Mouse (Mus musculus) granulocyte monocyte progenitor cell, adult 5-6 weeks (primary cell): Measurements from ENCODE around the gene Ppp4r4. TPM values are rescaled to one million over a fixed set of nuclear protein-coding genes. Genes with fewer than 3 reads are reported as not detected.
"Not testable (repeated sequence)": the region's sequence is repeated elsewhere in the genome, so short reads cannot be mapped to it uniquely, and the experiment has no call there.

Source experiments
- ATAC-seq: replicated peaks from 2 replicates; pipeline ENCODE4 v1.8.0; 2016; ENCODE audit warnings: mild to moderate bottlenecking, moderate TSS enrichment, inconsistent platforms; ENCODE audit not compliant: poor library complexity, severe bottlenecking
- total RNA-seq, 2 experiments: library from RNA; stranded (forward) in 1 of 2; stranded (reverse) in 1 of 2; fragments of 200-712, 200-1000 nt in 1 of 2; fragments of >200 nt in 1 of 2; fragmentation: Nextera tagmentation in 1 of 2; gene quantifications; 2 replicates each; pipeline ENCODE4 v1.2.3; 2014 to 2017

Gene Ppp4r4
- total RNA-seq, 2 experiments from 2014 or later: 0.43 TPM; not detected in 1

GRCm38 (mm10) chr12:103616860-103617261, 84.8 kb downstream of the Ppp4r4 start:
- ATAC-seq: peak; percentile 69

DNA sequence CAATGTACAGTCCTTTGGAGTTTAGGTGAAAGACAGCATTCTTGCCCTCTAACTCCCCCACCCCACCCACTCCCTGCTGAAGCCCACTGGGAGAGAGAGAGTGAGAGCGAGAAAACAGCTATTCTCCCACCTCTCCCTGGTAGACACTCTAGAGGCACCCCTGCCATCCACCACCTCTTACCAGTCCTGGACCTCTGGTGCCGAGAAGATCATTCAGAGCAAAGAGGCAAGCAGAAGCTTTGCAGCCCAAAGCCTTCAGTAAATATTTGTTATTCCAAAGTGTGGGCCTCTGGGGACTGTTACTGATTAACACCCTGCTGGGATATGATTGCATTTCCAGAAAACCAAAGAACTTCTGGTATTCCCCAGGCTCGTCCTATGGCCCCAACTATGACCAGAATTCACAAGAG, 99.1 kb downstream of the Ppp4r4 start, which contains the start of gene Serpina10:
Gene Serpina10 (minus strand): TSS at position 242 of the 410 bp plus-strand sequence.
- ATAC-seq: no peak

- no peak for ATAC-seq
Observed at GRCm38 (mm10) chr12:103634430-103634829, 102.3 kb downstream of the Ppp4r4 start.

DNA sequence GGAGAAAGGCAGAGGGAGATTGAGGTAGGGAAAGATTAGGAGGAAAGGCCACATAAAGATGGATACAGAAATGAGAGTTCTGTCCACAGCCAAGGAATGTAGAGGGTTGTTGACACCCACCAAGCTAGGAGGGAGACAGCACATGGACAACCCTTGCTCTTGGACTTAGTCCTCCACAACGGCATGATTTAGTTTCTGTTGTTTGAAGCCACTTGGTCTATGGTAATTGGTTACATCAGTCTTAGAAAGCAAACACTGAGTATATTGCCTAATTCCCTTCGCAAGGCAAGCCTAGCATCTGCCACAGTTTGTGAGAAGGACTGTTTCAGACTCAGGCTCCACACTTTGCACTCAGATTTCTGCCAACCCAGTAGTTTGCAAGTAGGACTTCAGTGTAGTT, 103.8 kb downstream of the Ppp4r4 start:
- no peak for ATAC-seq

DNA sequence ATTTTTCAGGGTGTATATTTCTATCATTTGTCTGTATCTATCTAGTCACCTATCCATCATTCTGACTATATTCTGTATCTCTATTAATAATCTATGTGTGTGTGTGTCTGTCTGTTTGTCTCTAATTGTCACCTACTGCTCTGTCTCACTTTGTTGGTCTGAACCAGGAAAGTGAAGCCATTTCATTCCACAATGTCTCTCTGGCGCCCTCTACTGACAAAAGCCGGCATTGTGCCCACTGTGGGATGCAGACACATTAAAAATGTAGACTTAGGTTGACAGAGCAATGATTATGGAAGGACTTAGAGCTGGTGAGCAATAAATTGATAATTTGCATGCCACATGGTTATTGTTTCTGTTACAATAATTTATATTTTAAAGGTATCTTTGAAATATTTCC, 111.3 kb downstream of the Ppp4r4 start:
- ATAC-seq: peak; percentile 68

DNA sequence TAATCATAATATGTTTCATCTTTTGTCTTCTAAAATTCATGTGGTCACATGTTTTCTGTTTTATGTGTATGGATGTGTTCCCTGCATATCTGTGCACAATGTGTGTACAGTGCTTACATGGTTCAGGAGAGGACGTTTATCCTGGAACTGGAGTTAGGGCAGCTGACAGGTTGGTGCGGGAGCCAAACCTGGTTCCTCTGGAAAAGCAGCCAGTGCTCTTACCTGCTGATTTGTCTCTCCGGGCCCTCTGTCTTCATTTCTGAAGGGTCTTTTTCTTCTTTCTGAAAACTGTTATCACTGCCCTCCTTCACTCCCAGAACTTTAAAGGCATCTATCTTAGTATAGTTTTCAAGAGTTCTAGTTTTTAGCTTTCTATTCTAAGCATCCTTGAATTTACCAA, 111.7 kb downstream of the Ppp4r4 start:
- ATAC-seq: no peak

DNA sequence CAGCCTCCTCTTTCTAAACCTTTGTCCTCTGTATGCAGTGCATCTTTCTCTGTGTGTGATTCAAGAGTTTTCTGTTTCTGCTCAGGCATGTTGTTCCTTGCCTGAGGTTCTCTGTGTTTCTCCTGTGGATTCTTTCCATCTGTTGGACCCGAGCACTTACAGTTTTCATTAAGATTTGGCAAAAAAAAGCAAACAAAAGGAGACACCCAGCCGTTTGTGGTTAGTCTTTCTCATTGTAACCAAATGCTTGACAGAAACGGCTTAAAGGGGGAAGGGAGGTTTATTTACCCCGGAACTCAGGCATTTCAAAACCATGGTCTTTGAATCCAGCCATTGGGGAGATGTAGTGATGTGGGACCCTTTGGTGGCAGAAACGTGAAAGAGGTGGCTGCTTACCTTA, 112.5 kb downstream of the Ppp4r4 start:
- no peak for ATAC-seq

- ATAC-seq: no peak
Observed at GRCm38 (mm10) chr12:103646314-103646713, 114.2 kb downstream of the Ppp4r4 start.

DNA sequence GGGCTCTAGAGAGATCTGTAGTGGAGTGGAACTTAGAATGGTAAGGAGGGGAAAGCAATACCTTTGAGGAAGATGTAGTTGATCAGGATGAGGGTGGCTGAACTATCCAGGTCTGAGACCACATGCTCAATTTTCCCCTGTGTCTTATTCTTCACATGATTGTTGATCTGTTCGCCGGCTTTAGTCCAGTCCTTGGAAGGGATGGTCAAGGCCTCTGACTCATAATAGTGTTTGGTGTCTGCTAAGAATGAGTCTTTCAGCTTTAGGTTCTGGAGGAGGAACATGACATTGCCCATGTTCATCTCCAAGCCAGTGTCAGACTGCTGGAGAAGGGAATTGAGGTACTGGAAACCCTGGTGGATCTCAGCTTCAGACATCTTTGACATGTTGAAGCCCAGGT, 121.8 kb downstream of the Ppp4r4 start:
- ATAC-seq: no peak

- ATAC-seq: no peak
Observed at GRCm38 (mm10) chr12:103655123-103656044, 123.3 kb downstream of the Ppp4r4 start.

DNA sequence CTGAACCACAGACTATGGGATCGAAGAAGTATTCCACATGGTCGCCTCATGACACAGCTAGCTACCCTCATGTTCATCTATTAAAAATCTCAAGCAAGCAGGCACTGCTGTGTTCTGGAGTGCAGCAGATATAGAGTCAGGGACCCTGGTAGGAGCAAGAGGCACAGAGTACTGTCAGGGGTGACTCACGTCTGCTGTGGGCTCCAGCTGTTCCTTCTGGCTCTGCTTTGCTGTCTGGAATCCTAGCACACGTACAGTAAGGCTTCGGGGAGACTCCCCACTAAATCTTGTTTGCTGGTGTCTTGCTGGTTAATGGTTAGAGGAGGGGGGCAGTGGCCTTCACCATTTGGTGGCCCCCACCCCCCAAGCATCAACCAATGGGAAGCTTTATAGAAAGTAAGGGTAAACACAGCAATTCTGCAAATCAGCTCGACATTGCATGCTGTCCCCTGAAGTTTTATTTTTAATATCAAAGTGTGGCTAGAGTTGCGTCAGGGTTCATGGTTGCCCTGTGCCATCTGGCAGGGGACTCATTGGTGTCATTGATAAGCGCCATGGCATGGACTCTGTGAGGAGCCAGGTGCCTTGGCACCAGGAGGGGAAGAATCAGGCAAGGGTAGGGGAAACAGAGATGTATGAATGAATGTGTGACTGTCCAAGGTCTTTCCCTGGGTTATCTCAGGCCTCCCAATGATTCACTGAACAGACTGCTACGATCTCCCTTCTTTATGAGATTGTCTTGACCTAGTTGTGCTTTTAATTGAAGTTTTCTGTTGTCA, 125.0 kb downstream of the Ppp4r4 start, which contains the start of gene Serpina6:
Gene Serpina6 (minus strand): TSS at position 365 of the 779 bp plus-strand sequence.
- ATAC-seq: no peak

- ATAC-seq: no peak
Observed at GRCm38 (mm10) chr12:103657991-103658390, 125.9 kb downstream of the Ppp4r4 start.

GRCm38 (mm10) chr12:103659171-103659570, 127.1 kb downstream of the Ppp4r4 start:
- no peak for ATAC-seq

DNA sequence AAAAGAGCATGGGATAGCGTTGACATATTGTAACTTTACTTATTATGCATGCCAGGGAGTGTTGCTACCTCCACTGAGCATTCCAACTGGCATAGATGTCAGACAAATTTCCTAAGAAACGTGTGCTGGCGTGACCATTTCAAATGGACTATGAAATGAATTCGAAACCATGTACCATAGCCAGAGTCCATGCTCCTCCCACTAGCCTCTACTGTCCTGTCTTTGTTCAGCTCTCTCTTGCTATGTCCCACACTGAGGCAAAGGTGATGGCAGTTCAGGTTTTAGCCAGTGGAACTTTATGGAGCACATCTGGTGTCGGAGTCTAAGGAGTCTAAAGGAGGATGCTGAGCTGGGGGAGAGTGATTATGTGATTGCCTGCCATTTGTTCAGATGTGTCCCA, 128.0 kb downstream of the Ppp4r4 start:
- no peak for ATAC-seq

DNA sequence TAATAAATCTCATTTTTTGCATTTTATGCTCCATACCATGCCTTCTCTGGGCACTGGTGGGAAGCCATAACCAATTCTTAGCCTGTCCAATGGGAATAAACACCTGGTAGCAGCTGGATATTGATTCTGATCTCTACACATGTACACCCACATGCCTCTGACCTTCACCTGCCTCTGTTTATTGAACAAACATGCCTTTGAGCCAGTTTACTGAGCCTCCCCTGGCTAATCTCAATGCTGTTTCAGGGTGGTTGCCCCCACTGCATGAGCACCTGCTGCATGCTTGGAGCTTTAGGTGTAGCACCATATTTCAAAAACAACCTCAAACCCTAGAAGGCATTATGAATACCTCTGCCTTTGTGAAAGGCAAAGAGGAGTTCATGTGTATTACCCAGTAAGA, 130.0 kb downstream of the Ppp4r4 start:
- not testable (repeated sequence) for ATAC-seq

Other genes with a start within 250 kb of the Ppp4r4 start
- gene Fam181a, start 221.3 kb upstream of the Ppp4r4 start, total RNA-seq (2014; fragmentation: Nextera tagmentation): not detected in 2 replicates
- gene Fam181a, start 221.3 kb upstream of the Ppp4r4 start, total RNA-seq (2017): not detected in 2 replicates
- gene Asb2, start 176.3 kb upstream of the Ppp4r4 start, total RNA-seq (2014; fragmentation: Nextera tagmentation): not detected in 2 replicates
- gene Asb2, start 176.3 kb upstream of the Ppp4r4 start, total RNA-seq (2017): 0.41 TPM in 1 of 2 replicates, not detected in the other
- gene Otub2, start 143.6 kb upstream of the Ppp4r4 start, total RNA-seq (2014; fragmentation: Nextera tagmentation): 0.56 and 0.66 TPM in 2 replicates
- gene Otub2, start 143.6 kb upstream of the Ppp4r4 start, total RNA-seq (2017): 0.67 and 0.78 TPM in 2 replicates
- 1.3 and 5.6 TPM in 2 replicates for gene 9330161L09Rik, start 124.5 kb upstream of the Ppp4r4 start, total RNA-seq (2014; fragmentation: Nextera tagmentation)
- 0.31 and 0.52 TPM in 2 replicates for gene 9330161L09Rik, start 124.5 kb upstream of the Ppp4r4 start, total RNA-seq (2017)
- 54.0 and 66.7 TPM in 2 replicates for gene Ddx24, start 106.5 kb upstream of the Ppp4r4 start, total RNA-seq (2014; fragmentation: Nextera tagmentation)
- gene Ddx24, start 106.5 kb upstream of the Ppp4r4 start, total RNA-seq (2017): 91.4 and 103 TPM in 2 replicates
- 57.2 and 75.3 TPM in 2 replicates for gene Ifi27, start 98.1 kb upstream of the Ppp4r4 start, total RNA-seq (2014; fragmentation: Nextera tagmentation)
- gene Ifi27, start 98.1 kb upstream of the Ppp4r4 start, total RNA-seq (2017): 24.0 and 53.0 TPM in 2 replicates
- gene Ifi27l2a, start 88.6 kb upstream of the Ppp4r4 start, total RNA-seq (2014; fragmentation: Nextera tagmentation): 1.3 and 8.9 TPM in 2 replicates
- 3.5 and 4.0 TPM in 2 replicates for gene Ifi27l2a, start 88.6 kb upstream of the Ppp4r4 start, total RNA-seq (2017)
- not detected in 2 replicates for gene Ifi27l2b, start 75.1 kb upstream of the Ppp4r4 start, total RNA-seq (2014; fragmentation: Nextera tagmentation)
- not detected in 2 replicates for gene Ifi27l2b, start 75.1 kb upstream of the Ppp4r4 start, total RNA-seq (2017)
- not detected in 2 replicates for gene Serpina10, start 99.2 kb downstream of the Ppp4r4 start, total RNA-seq (2014; fragmentation: Nextera tagmentation)
- gene Serpina10, start 99.2 kb downstream of the Ppp4r4 start, total RNA-seq (2017): not detected in 2 replicates
- not detected in 2 replicates for gene Serpina6, start 124.9 kb downstream of the Ppp4r4 start, total RNA-seq (2014; fragmentation: Nextera tagmentation)
- not detected in 2 replicates for gene Serpina6, start 124.9 kb downstream of the Ppp4r4 start, total RNA-seq (2017)
- not detected in 2 replicates for gene Serpina16, start 143.9 kb downstream of the Ppp4r4 start, total RNA-seq (2014; fragmentation: Nextera tagmentation)
- not detected in 2 replicates for gene Serpina16, start 143.9 kb downstream of the Ppp4r4 start, total RNA-seq (2017)
- gene Serpina1f, start 163.2 kb downstream of the Ppp4r4 start, total RNA-seq (2014; fragmentation: Nextera tagmentation): not detected in 2 replicates
- gene Serpina1f, start 163.2 kb downstream of the Ppp4r4 start, total RNA-seq (2017): not detected in 2 replicates
- gene Serpina1d, start 241.3 kb downstream of the Ppp4r4 start, total RNA-seq (2014; fragmentation: Nextera tagmentation): not detected in 2 replicates
- gene Serpina1d, start 241.3 kb downstream of the Ppp4r4 start, total RNA-seq (2017): not detected in 2 replicates